Mouse (Mus musculus) T-cell, adult 2 months (primary cell): Measurements from ENCODE around the gene Mrgprb2.

ENCODE experiments used
- DNase-seq: peaks from one replicate; pipeline ENCODE4 v3.0.0; 2022; ENCODE audit warnings: low spot score

Gene Mrgprb2

GRCm38 (mm10) chr7:48557986-48558385 lies at the start of gene Mrgprb2:
Gene Mrgprb2, minus strand, starts transcription at chr7:48558086.
- DNase-seq, result no peak
